Mouse (Mus musculus): ENCODE data around the gene Lpp.

DNA sequence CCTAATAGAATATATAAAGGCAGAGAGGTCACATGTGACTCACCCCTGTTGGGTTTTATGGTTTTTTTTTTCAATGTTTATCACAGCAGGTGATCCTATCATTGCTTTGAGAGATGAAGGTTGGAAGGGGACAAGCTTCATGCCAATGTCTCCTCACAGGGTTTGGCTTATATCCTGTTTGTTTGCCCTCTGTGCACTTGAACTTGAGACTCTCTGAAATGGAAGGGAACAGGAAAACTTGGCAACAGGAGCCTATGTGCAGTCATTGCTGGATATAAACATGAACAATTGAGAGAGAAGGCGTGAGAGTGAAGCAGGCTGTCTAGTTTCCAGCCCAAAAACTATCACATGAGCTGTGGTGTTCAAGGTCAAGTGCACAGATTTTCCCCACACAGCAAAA lies 508.8 kb downstream of the Lpp start:
- TF ChIP-seq CTCF (IDR thresholded peaks at IDR 0.05; ENCODE audit: insufficient read depth, low read depth, low read length) (no peak), POLR2A (IDR thresholded peaks at IDR 0.05; ENCODE audit: insufficient read depth, low read depth, low read length) (no peak)
